Mouse (Mus musculus) mesoderm, embryonic 11.5 days (tissue): ENCODE measurements at regions not wholly inside any gene's neighbourhood (a gene's known extent, or its start where the extent isn't known, plus 50 kb on each side); places are given as distances from the start of the nearest gene placed in this dataset.
A peak's percentile ranks its signal among the peaks of the same experiment; 100 is the strongest.
"Not testable (repeated sequence)": the region's sequence is repeated elsewhere in the genome, so short reads cannot be mapped to it uniquely, and the experiment has no call there.

Source experiments
- DNase-seq: peaks from one replicate; pipeline ENCODE4 v3.0.0-alpha.2; 2012; ENCODE audit warnings: low read depth, low spot score

DNA sequence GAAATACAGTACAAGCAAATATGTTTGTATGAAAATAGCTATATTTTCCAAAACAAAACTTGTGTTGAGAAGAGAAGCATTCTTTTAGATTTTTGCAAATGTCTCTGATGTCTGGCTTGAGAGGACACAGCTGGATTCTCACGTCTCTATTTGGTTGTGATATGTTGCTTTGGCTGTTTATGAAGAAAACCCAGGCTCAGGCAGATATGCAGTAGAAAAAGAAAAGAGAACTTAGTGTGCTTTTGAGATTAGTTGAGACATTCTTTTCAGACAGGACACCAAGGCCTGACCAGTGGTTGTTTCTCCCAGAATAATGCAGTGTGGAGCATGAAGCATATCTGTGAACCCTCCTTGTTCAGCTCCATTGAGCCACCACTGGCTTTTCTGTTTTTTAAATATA lies 178.8 kb upstream of the Mamld1 start:
- DNase-seq, result no peak

DNA sequence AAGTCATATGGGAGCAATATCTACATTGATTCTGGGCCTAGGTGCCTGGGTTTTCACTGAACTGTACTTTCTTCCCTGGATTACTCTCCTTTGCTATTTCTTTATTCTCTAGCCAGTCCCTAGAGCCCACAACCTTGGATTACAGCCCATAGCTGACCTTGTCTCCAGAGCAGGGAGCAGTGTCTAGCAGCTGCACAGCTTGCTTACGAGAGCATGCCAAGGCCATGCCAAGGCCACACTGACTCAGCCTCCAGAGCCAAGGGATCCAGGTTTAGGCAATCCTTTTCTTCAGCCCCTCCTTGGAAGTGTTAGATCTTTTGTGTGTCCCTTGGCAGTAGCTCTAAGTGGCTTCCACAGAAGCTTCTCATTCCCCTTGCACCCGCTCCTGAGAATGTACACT lies 168.7 kb upstream of the Mamld1 start:
- DNase-seq, result no peak

GRCm38 (mm10) chrX:70883461-70883860 lies 166.6 kb upstream of the Mamld1 start:
- DNase-seq, result no peak

DNA sequence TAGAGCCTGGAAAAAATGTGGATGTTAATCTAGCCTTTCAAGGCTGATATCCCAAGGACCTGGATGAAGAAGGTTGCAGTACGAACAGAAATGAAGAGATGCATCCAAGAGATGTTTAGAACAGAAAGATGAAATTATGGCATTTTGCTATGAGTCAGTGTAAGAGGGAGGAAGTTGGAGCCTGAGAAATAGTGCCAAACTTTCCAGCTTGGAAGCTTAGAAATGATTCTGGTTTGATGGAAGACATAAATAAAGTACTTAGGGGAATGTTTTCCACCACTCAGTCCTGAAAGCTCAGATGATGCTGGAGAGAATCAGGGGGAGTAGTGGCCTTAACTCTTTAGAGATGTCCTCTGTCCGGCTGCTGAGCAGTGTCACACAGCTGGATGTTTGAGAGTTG lies 155.5 kb upstream of the Mamld1 start:
- no peak for DNase-seq

DNA sequence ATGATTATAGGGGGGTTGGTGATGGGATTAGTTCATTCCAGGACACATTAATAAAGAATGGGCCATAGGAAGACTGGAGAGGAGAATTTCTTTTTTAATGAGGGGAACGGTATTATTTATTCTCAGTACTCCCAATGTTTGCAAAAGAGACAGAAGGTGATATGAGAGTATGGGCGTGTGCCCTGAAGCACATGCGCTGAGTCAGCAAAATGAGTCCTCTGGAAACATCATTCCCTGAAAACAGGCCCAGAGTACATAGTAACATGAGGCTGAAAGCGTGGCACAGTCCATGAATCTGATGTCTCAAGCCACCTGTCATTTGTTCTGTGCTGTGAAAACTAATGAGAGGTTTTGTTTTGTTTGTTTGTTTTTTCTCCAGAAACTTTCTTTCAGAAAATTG lies 154.5 kb upstream of the Mamld1 start:
- DNase-seq, result no peak

DNA sequence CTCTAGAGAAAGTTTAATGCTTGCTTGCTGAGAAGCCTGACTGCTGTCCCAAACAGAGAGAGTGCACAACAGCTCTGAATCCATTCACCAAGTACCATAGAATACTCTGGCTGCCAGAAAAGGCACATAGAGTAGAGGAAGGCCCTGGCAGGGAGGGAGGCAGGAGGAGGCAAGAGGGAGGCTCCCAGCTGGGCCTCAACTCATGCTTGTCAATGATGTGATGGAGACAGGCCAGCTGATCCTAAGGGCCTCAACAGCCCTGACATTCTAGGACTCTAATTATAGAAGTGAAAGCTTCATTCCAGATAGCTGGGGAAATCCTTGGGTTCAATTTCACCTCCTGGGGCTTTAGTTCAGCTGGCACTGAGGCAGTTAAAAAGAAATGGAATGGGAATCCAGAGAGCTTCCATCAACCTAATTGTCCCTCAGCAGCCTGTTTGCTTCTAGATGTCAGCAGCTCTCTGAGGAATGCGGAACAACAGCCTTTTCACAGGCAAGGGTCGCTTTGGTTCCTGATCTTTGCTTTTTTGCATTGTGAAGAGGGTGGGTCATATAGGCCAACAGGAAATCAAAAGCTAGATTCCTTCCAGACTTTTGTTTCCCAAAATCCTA lies 152.8 kb upstream of the Mamld1 start:
- DNase-seq, result peak; percentile 2

DNA sequence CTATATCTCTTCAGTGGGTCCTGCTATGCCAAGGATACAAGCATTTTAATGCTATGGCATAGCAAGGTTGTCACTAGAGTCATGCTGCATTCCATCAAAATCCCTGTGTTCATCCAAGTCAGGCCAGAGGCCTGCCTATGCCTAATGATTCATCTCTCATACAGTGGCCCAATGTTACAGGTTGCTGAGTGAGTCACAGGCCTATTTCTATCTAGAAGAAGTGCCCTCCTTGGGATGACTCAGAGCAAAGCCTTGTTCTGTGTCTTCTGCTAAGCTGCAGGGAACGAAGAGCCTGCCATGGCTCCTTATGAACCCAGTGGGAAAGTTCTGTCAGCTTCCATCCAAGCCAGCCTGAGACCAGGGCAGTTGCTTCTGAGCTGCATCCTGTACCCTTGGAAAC lies 151.2 kb upstream of the Mamld1 start:
- not testable (repeated sequence) for DNase-seq

- no peak for DNase-seq
Measured at GRCm38 (mm10) chrX:70899720-70900479, 150.2 kb upstream of the Mamld1 start.

DNA sequence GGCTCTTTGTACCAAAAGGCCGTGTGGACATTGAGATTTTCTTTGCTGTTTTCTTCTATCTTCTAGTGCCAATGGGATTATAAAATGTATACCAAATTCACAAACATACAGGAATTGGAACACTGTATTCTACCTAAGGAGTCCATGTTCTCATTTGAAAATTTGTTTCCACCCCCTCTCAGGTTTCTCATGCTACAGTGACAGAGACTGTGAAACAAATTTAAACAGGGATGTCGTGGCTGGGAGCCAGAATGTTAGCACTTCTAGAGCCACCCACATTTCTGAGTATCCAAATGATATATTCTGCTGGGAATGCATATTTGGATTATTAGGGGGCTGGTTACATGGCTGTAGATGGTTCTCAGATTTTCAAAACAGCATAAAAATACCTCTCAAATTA lies 124.4 kb upstream of the Mamld1 start:
- no peak for DNase-seq

- no peak for DNase-seq
Measured at GRCm38 (mm10) chrX:70931944-70932343, 118.1 kb upstream of the Mamld1 start.

DNA sequence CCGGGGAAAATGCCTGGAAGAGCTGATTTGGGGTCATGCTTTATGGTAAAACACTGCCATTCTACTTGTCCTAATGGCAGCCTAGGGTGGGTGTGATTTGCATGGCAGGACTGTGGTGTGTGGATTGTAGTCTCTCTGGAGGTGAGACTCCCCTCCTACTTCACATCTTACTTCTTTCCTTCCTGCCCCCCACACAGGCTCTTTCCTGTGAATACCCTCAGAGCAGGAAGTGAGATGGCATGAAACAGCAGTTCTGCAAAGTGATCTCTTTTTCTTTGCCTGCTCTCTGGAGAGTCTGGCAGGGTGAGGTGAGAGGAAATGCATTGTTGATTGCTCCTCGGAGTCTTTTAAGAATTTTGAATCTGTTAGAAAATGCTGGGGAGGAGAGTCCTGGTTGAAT lies 104.7 kb upstream of the Mamld1 start:
- no peak for DNase-seq

DNA sequence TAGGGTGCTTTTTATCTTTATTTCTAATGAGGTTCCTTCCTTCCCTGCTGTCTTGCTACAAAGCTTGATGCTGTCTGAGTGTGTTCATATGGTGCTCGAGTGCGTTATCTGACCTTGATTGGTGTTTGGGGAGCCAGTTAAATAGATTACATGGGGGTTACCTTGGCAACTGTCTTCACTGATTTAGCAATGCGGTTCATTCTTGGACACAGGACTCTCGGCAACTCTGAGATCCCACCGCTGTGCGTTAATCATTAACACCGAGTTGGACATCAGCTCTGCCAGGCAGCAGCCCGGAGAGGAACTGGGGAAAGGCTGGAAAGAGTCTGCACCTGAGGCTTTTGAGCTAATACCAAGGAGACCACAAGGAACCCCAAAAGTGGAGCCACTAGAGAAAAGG lies 104.0 kb upstream of the Mamld1 start:
- DNase-seq, result peak; percentile 25

DNA sequence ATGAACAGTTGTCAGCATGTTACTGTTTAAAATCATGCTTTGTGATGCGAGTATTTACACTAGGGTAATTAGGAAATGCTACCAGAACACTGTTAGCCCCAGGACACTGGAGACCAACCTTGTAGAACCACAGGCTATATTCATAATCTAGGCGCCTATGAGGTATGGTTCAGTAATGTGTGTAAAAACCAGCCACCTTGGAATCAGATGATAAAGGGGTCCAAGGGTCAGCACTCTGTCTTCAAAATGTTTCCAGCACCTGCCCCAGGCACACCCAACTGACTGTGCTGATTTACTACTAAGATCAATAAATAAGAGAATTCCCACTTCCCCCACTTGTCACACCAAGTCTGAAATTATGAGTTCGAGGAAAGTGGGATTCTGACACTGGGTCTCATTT lies 100.8 kb upstream of the Mamld1 start:
- no peak for DNase-seq

GRCm38 (mm10) chrX:70953022-70953421 lies 97.0 kb upstream of the Mamld1 start:
- DNase-seq, result no peak
